Mouse (Mus musculus): ENCODE results near the gene Tent4a.

- TF ChIP-seq CTCF (conservative IDR thresholded peaks at IDR 0.05; ENCODE audit: low read length): no peak
- no peak for TF ChIP-seq NANOG (IDR thresholded peaks at IDR 0.05; ENCODE audit: borderline replicate concordance, low read length)
These were observed 2.1 kb downstream of the Tent4a start for GRCm38 (mm10) chr13:69532101-69532892.
